ENCODE assay signal across 8 mouse cellular contexts in the genomic region with DNA sequence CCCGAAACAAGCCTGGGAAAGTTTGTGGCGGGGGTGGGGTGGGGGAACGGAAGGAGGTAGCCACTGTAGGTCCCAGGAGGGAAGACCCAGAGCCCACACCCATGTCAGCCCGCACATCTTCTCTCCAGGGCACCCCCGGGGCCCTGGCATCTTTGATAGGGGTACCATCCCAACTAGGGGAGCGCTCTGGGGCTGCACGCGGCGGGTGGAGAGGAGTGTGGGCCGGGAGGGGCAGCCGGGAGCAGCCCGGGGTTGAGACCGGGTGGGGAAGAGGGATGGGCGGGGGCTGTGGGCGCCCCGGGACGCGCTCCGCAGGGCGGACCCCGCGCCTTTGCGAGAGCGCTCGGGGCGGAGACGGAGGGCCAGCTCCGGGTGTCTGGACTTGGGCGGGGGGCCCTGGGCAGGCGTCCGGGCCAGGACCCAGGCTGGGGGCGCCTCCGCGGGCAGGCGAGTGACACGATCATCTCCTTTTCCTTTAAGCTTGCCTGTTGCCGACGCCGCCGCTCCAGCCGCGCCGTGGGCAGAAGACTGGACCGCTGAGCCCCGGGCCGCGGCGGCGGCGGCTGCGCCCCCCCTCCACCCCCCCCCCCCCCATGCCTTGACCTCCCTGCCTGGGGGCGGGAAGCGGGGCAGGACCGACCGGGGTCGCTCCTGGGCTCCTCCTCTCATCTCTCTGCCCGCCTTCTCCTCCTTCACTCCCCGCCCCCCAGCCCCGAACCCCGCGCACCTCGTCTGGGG. TPM values are rescaled to one million over a fixed set of nuclear protein-coding genes. Genes with fewer than 3 reads are reported as not detected.
DNase-seq lines count a peak whose midpoint lies in the region; ATAC-seq and TF ChIP-seq lines count a peak whose summit lies in the region.

No protein-coding gene starts in this region.

- 0 out of 2 replicates have a peak, but pooled peaks have one; percentile 11 for TF ChIP-seq POLR2A in heart, adult 2 months (IDR thresholded peaks at IDR 0.05; ENCODE audit: insufficient read depth, low read depth, low read length)

- H3K27me3 ChIP-seq in heart, adult 2 months (ENCODE audit: control insufficient read depth, insufficient read depth, low read length): peaks cover 12% of the 10 kb centered on the region
- H3K27me3 ChIP-seq in lung, embryonic 16.5 days (ENCODE audit: control insufficient read depth, insufficient read depth, low read depth, low read length): peaks cover 23% of the 10 kb centered on the region

- no peak for TF ChIP-seq CTCF in heart, adult 2 months (IDR thresholded peaks at IDR 0.05)

- WGBS in heart, adult 2 months: under 1% methylated on average over 46 of the region's 62 CpGs
- 1% methylated on average over 14 of the region's 62 CpGs for WGBS in lung, embryonic 16.5 days

- intact Hi-C loops in heart, adult 2 months (cut with DNase I): no loop called here

- peak overlapping the region; percentile 94 for H3K27ac ChIP-seq in heart, adult 2 months
- H3K27ac ChIP-seq in lung, embryonic 16.5 days (ENCODE audit: low read length): peak overlapping the region; percentile 92

- H3K9ac ChIP-seq in heart, adult 2 months (ENCODE audit: low read depth, low read length): peak overlapping the region; percentile 93
- H3K9ac ChIP-seq in lung, embryonic 16.5 days (ENCODE audit: low read length): peak overlapping the region; percentile 88

- no peaks in the 10 kb centered on the region; the same call in 1 of the 2 replicates for H3K79me2 ChIP-seq in heart, adult 2 months (replicated peaks; ENCODE audit: control insufficient read depth, insufficient read depth, low read length)

- peak overlapping the region; percentile 80 for H3K4me2 ChIP-seq in lung, embryonic 16.5 days (ENCODE audit: low read depth, low read length)

- H3K4me3 ChIP-seq in heart, adult 2 months: peak overlapping the region; percentile 77
- peak overlapping the region; percentile 83 for H3K4me3 ChIP-seq in lung, embryonic 16.5 days (ENCODE audit: low read length)

- H3K36me3 ChIP-seq in heart, adult 2 months (ENCODE audit: control insufficient read depth, insufficient read depth, low read length): no peaks in the 10 kb centered on the region
- no peaks in the 10 kb centered on the region for H3K36me3 ChIP-seq in lung, embryonic 16.5 days (ENCODE audit: control insufficient read depth, insufficient read depth, low read length)

- peak; percentile 39 for DNase-seq in thymus, postnatal 4 days
- DNase-seq in thymus, postnatal 10 days (ENCODE audit: low spot score in 2 of 2): no peak
- DNase-seq in embryo, embryonic 10.5 days (ENCODE audit: low spot score): peak; percentile 82
- peak; percentile 84 to 88 for DNase-seq in heart, adult 2 months
- DNase-seq in kidney, adult 18-20 months: peak; percentile 56
- peak; percentile 84 for DNase-seq in retina, postnatal 1 day
- no peak for DNase-seq in natural killer cell, adult 2 months (ENCODE audit: low spot score in 2 of 2)

- TF ChIP-seq EP300 in heart, adult 2 months (IDR thresholded peaks at IDR 0.05; ENCODE audit: insufficient read depth, low read depth, low read length): no peak

- H3K9me3 ChIP-seq in lung, embryonic 16.5 days (ENCODE audit: control insufficient read depth, low read length): no peaks in the 10 kb centered on the region

- ATAC-seq in lung, embryonic 16.5 days (ENCODE audit: low read depth): peak; percentile 90

- peaks cover 1% of the 10 kb centered on the region for H3K4me1 ChIP-seq in heart, adult 2 months (ENCODE audit: control insufficient read depth, insufficient read depth, low read length)
- peaks cover 17% of the 10 kb centered on the region for H3K4me1 ChIP-seq in lung, embryonic 16.5 days (replicated peaks; ENCODE audit: control insufficient read depth, insufficient read depth, low read length)

RNA-seq across cellular contexts. Expression of a gene that starts 0.6 kb away (rescaled TPM):
- 1 to 10 TPM; 3.5 to 4.3 TPM for total RNA-seq in heart, adult 2 months (2021)
- 1.8 and 3.6 TPM in 2 replicates for polyA plus RNA-seq in heart, adult 2 months (2012; rRNA removed)
- polyA plus RNA-seq in lung, embryonic 16.5 days (2015; fragmentation: Nextera tagmentation; extraction: Ambion mirVana): 11.5 and 12.1 TPM in 2 replicates

Comparison
In these comparisons a context has a peak if more than half of its experiments do, and no peak if none do; other contexts are left out.
1. DNase-seq: peak in thymus, postnatal 4 days (single experiment), embryo, embryonic 10.5 days (single experiment), heart, adult 2 months (2 of 2), kidney, adult 18-20 months (single experiment) and retina, postnatal 1 day (single experiment); none in thymus, postnatal 10 days (0 of 2) and natural killer cell, adult 2 months (0 of 2).